Mouse (Mus musculus) forebrain, embryonic 11.5 days (tissue): ENCODE data around the gene Rnaset2b. TPM values are rescaled to one million over a fixed set of nuclear protein-coding genes. Genes with fewer than 3 reads are reported as not detected.
"Not testable (repeated sequence)": the region's sequence is repeated elsewhere in the genome, so short reads cannot be mapped to it uniquely, and the experiment has no call there.

ENCODE experiments used
- ATAC-seq: fragments of 200-750 bp; cut with Nextera tagmentation; replicated peaks from 2 replicates; pipeline ENCODE4 v1.8.0; 2017; ENCODE audit warnings: moderate TSS enrichment; ENCODE audit not compliant: low FRiP score
- DNase-seq: peaks from one replicate; pipeline ENCODE4 v3.0.0-alpha.2; 2017; ENCODE audit warnings: low spot score
- H3K27ac ChIP-seq: fragments of 300-500 bp; sonication (generic); 2 replicates; pipeline ENCODE4 v1.5.1; 2014; ENCODE audit warnings: low read depth, low read length
- H3K27me3 ChIP-seq: fragments of 300-500 bp; sonication (generic); 2 replicates; pipeline ENCODE4 v1.6.1; 2014; ENCODE audit warnings: mild to moderate bottlenecking, low read length, mixed read lengths; ENCODE audit not compliant: control insufficient read depth, insufficient read depth
- H3K36me3 ChIP-seq: fragments of 300-500 bp; sonication (generic); 2 replicates; pipeline ENCODE4 v1.6.1; 2014; ENCODE audit warnings: mild to moderate bottlenecking, low read length, moderate library complexity, mixed read lengths; ENCODE audit not compliant: control insufficient read depth, insufficient read depth
- H3K4me1 ChIP-seq: fragments of 300-500 bp; sonication (generic); replicated peaks from 2 replicates; pipeline ENCODE4 v1.6.1; 2014; ENCODE audit warnings: low read length, mixed read lengths; ENCODE audit not compliant: control insufficient read depth, insufficient read depth
- H3K4me2 ChIP-seq: fragments of 300-500 bp; sonication (generic); 2 replicates; pipeline ENCODE4 v1.6.1; 2014; ENCODE audit warnings: low read depth, mild to moderate bottlenecking, low read length, moderate library complexity, mixed read lengths; ENCODE audit not compliant: severe bottlenecking
- H3K4me3 ChIP-seq: fragments of 300-500 bp; sonication (generic); 2 replicates; pipeline ENCODE4 v1.5.1; 2014; ENCODE audit warnings: low read depth, low read length
- H3K9ac ChIP-seq: fragments of 300-500 bp; sonication (generic); 2 replicates; pipeline ENCODE4 v1.6.1; 2014; ENCODE audit warnings: low read length
- H3K9me3 ChIP-seq: fragments of 300-500 bp; sonication (generic); 2 replicates; pipeline ENCODE4 v1.6.1; 2016; ENCODE audit warnings: low read length, mixed read lengths; ENCODE audit not compliant: control insufficient read depth
- WGBS: fragments of 180-500 bp; shearing (Covaris S2); extraction: QIAGEN DNeasy Blood & Tissue Kit; methylation state at CpG from one replicate; pipeline ENCODE4 v1.1.7; 2014; 5-methylcytosine and 5-hydroxymethylcytosine counted together
- polyA plus RNA-seq: library from polyadenylated mRNA; unstranded; fragments of >200 nt; fragmentation: Nextera tagmentation; extraction: Ambion mirVana; gene quantifications from 2 replicates; pipeline ENCODE4 v1.2.1, GENCODE M21; 2014

The Rnaset2b gene
- polyA plus RNA-seq, 1 experiment from 2014 or later: 95.8 TPM

GRCm38 (mm10) chr17:6960349-6960748 lies 10.1 kb upstream of the Rnaset2b start:
- not testable (repeated sequence) for ATAC-seq, DNase-seq, H3K9me3 ChIP-seq, H3K36me3 ChIP-seq, H3K27me3 ChIP-seq, H3K27ac ChIP-seq, H3K4me1 ChIP-seq
- peak overlapping the region; percentile 40; the same call in 1 of the 2 replicates for H3K4me2 ChIP-seq
- 1% methylated on average over 12 of the region's 12 CpGs for WGBS
- H3K4me3 ChIP-seq: peak overlapping the region; percentile 42
- H3K9ac ChIP-seq: peak overlapping the region; percentile 61

DNA sequence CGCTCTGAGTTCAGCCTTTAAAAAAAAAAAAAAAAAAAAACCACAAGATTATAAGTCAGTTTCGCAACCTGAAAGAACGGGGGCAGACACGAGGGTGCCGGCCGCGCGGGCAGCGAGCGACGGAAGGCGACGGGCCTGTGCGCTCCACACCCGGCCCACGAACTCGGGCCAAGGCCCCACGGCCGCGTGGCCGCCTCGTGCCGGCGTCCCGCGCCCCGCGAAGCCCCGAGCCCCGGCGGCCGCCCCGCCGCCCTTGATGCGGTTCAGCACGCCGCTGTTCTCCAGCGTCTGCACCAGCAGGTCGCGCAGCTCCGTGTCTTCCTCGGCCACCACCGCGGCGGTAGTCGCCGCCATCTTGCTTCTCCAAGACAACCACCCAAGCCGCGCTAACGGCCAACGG lies 9.7 kb upstream of the Rnaset2b start, which contains the start of gene Tagap1:
Gene Tagap1, minus strand, starts transcription at position 381 of the 400 bp plus-strand sequence.
- not testable (repeated sequence) for ATAC-seq, H3K9me3 ChIP-seq, H3K36me3 ChIP-seq, H3K4me1 ChIP-seq, H3K27ac ChIP-seq, H3K27me3 ChIP-seq
- Histone ChIP-seq H3K4me3 (peak within 1 kb of the TSS; percentile 42), H3K9ac (peak within 1 kb of the TSS; percentile 61), H3K4me2 (peak within 1 kb of the TSS; percentile 40)
- peak; percentile 67 for DNase-seq
- WGBS: under 1% methylated on average over 37 of the region's 51 CpGs

GRCm38 (mm10) chr17:6961181-6962000 lies 9.0 kb upstream of the Rnaset2b start:
- not testable (repeated sequence) for H3K27me3 ChIP-seq, H3K9ac ChIP-seq, DNase-seq, H3K36me3 ChIP-seq, H3K27ac ChIP-seq, H3K4me1 ChIP-seq, H3K9me3 ChIP-seq
- H3K4me3 ChIP-seq: peak overlapping the region; percentile 42
- ATAC-seq: peak; percentile 96
- WGBS: under 1% methylated on average over 13 of the region's 48 CpGs
- H3K4me2 ChIP-seq: peak overlapping the region; percentile 31

GRCm38 (mm10) chr17:6962339-6962738 lies 8.1 kb upstream of the Rnaset2b start:
- not testable (repeated sequence) for H3K4me2 ChIP-seq, H3K9ac ChIP-seq, H3K36me3 ChIP-seq, H3K4me3 ChIP-seq, ATAC-seq, H3K9me3 ChIP-seq, H3K27me3 ChIP-seq, DNase-seq, H3K27ac ChIP-seq, H3K4me1 ChIP-seq
- 73% methylated on average over 4 of the region's 6 CpGs for WGBS

DNA sequence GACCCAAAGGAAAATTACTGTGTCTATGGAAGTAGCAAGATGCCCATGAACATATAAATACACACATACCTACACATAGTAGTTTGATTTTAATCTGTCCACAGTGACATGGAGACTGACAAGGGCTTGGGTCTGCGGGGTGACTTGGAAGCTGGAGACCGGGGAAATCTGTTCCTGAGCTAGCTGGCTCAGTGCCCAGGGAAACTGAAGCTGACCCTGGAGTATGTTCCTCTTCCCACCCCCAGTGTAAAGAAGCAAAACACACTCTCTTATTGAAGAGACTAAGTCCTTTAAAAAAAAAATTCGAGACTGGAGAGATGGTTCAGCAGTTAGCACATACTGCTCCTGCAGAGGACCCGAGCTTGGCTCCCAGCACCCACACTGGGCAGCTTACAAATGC lies 7.5 kb upstream of the Rnaset2b start:
- not testable (repeated sequence) for H3K4me1 ChIP-seq, H3K4me2 ChIP-seq, DNase-seq, H3K36me3 ChIP-seq, ATAC-seq, H3K4me3 ChIP-seq, H3K9ac ChIP-seq, H3K27me3 ChIP-seq, H3K27ac ChIP-seq, H3K9me3 ChIP-seq
- 80% methylated on average over 4 of the region's 4 CpGs for WGBS

GRCm38 (mm10) chr17:6965364-6965763 lies 5.1 kb upstream of the Rnaset2b start:
- not testable (repeated sequence) for H3K9me3 ChIP-seq, DNase-seq, H3K27ac ChIP-seq, H3K9ac ChIP-seq, ATAC-seq, H3K27me3 ChIP-seq, H3K4me2 ChIP-seq, H3K36me3 ChIP-seq, H3K4me3 ChIP-seq, H3K4me1 ChIP-seq
- WGBS: 7% methylated on average over 5 of the region's 6 CpGs

GRCm38 (mm10) chr17:6967673-6968072 lies 2.8 kb upstream of the Rnaset2b start:
- H3K27ac ChIP-seq, H3K27me3 ChIP-seq, H3K4me3 ChIP-seq, DNase-seq, H3K4me1 ChIP-seq, H3K36me3 ChIP-seq, H3K4me2 ChIP-seq, H3K9me3 ChIP-seq, H3K9ac ChIP-seq, ATAC-seq: not testable (repeated sequence)
- 50% methylated on average over 1 of the region's 1 CpGs for WGBS

DNA sequence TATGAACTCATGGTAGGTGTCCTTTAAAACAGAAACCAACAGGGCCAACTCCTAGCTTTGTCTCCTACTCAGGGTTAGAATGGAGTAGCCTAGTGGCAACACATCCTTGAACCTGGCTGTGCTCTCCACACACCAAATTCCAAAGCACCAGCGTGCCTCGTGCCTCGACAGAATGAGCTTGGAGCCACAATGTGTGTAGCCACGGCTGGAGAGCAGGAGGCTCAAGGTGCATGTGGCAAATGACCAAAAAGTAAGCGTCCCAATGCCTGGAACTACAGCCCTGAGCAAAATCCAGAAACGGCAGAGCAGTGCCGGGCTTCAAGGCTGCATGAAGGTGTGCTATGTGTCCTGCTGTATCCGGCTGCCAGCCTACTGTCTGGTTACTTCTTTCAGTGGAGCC lies 804 bp downstream of the Rnaset2b start:
- H3K4me3 ChIP-seq, H3K27me3 ChIP-seq, H3K36me3 ChIP-seq, DNase-seq, H3K27ac ChIP-seq, ATAC-seq, H3K9ac ChIP-seq, H3K4me1 ChIP-seq, H3K4me2 ChIP-seq, H3K9me3 ChIP-seq: not testable (repeated sequence)
- WGBS: 88% methylated on average over 8 of the region's 8 CpGs
